Mouse (Mus musculus) hindbrain, postnatal 0 days (tissue): ENCODE results near the gene Apaf1. TPM values are rescaled to one million over a fixed set of nuclear protein-coding genes. Genes with fewer than 3 reads are reported as not detected.

Experiments
- ATAC-seq: fragments of 200-750 bp; cut with Nextera tagmentation; 2 replicates; pipeline ENCODE4 v1.8.0; 2017; ENCODE audit warnings: mild to moderate bottlenecking, moderate TSS enrichment, moderate library complexity
- DNase-seq: peaks from one replicate; pipeline ENCODE4 v3.0.0-alpha.2; 2015; ENCODE audit warnings: low spot score
- H3K27ac ChIP-seq: fragments of 300-500 bp; sonication (generic); 2 replicates; pipeline ENCODE4 v1.5.1; 2014; ENCODE audit warnings: mild to moderate bottlenecking
- H3K27me3 ChIP-seq: fragments of 300-500 bp; sonication (generic); 2 replicates; pipeline ENCODE4 v1.6.1; 2014; ENCODE audit warnings: low read length, mixed read lengths; ENCODE audit not compliant: insufficient read depth
- H3K36me3 ChIP-seq: fragments of 300-500 bp; sonication (generic); 2 replicates; pipeline ENCODE4 v1.6.1; 2014; ENCODE audit warnings: low read length, mixed read lengths; ENCODE audit not compliant: insufficient read depth
- H3K4me1 ChIP-seq: fragments of 300-500 bp; sonication (generic); 2 replicates; pipeline ENCODE4 v1.6.1; 2014; ENCODE audit warnings: antibody characterized with exemption, low read length, mixed read lengths; ENCODE audit not compliant: insufficient read depth
- H3K4me2 ChIP-seq: fragments of 300-500 bp; sonication (generic); 2 replicates; pipeline ENCODE4 v1.6.1; 2014; ENCODE audit warnings: low read depth, mild to moderate bottlenecking, low read length, moderate library complexity, mixed read lengths
- H3K4me3 ChIP-seq: fragments of 300-500 bp; sonication (generic); 2 replicates; pipeline ENCODE4 v1.5.1; 2014; ENCODE audit warnings: low read length
- H3K9ac ChIP-seq: fragments of 300-500 bp; sonication (generic); replicated peaks from 2 replicates; pipeline ENCODE4 v1.6.1; 2014; ENCODE audit warnings: mild to moderate bottlenecking, low read length, moderate library complexity, mixed read lengths
- H3K9me3 ChIP-seq: fragments of 300-500 bp; sonication (generic); 2 replicates; pipeline ENCODE4 v1.6.1; 2016; ENCODE audit warnings: low read length, mixed read lengths
- CTCF ChIP-seq: IDR thresholded peaks from 2 replicates; pipeline ENCODE4 v1.5.1; 2016; ENCODE audit warnings: antibody characterized with exemption, control low read depth, low read depth
- WGBS: fragments of 180-500 bp; shearing (Covaris S2); extraction: QIAGEN DNeasy Blood & Tissue Kit; methylation state at CpG from one replicate; pipeline ENCODE4 v1.1.7; 2014; 5-methylcytosine and 5-hydroxymethylcytosine counted together
- polyA plus RNA-seq: library from polyadenylated mRNA; unstranded; fragments of >200 nt; fragmentation: Nextera tagmentation; extraction: Ambion mirVana; gene quantifications from 2 replicates; pipeline ENCODE4 v1.2.1, GENCODE M21; 2015
- total RNA-seq: library from RNA; depleted of rRNA; stranded (reverse); fragments of >200 nt; gene quantifications from 2 replicates; pipeline ENCODE4 v1.2.3, GENCODE M21; 2014

Gene Apaf1
- total and polyA plus RNA-seq, 2 experiments from 2014 or later: 13.8 to 38.9 TPM

DNA sequence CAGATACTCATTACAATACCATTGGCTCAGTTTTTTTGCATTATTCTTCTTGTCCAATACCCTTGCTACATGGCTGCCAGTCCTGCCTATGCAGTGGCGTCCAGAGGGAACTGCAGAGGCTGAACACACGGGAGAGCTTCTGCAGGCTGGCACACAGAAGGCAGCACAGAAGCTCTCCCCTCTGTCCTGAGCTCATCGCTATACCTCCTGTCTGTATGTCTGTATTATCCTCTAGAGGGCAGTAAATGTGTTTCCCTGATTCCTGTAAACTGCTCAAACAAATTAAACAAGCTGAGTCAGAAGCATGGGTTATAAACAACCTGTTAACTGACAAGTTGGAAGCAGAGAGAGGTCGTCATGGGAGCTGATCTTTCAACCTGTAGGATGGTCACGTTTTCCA lies 21.8 kb downstream of the Apaf1 start:
- WGBS: 26% methylated on average over 5 of the region's 5 CpGs
- Histone ChIP-seq H3K27me3 (no peaks in the 10 kb centered on the region), H3K9me3 (no peaks in the 10 kb centered on the region), H3K27ac (no peak overlapping the region), H3K4me1 (no peaks in the 10 kb centered on the region), H3K4me2 (no peak overlapping the region), H3K9ac (no peak overlapping the region), H3K36me3 (peaks cover 13% of the 10 kb centered on the region; the same call in 1 of the 2 replicates), H3K4me3 (no peak overlapping the region)
- peak; percentile 71 for ATAC-seq
- peak; percentile 35 for DNase-seq
- TF ChIP-seq CTCF: peak; percentile 59

GRCm38 (mm10) chr10:91052734-91053133 lies 29.8 kb downstream of the Apaf1 start:
- Histone ChIP-seq H3K27ac (no peak overlapping the region), H3K9me3 (no peaks in the 10 kb centered on the region), H3K4me1 (no peaks in the 10 kb centered on the region), H3K4me3 (no peak overlapping the region), H3K36me3 (peaks cover 23% of the 10 kb centered on the region; the same call in 1 of the 2 replicates), H3K4me2 (no peak overlapping the region), H3K9ac (no peak overlapping the region), H3K27me3 (no peaks in the 10 kb centered on the region)
- DNase-seq (no peak), ATAC-seq (no peak)
- no peak for TF ChIP-seq CTCF

DNA sequence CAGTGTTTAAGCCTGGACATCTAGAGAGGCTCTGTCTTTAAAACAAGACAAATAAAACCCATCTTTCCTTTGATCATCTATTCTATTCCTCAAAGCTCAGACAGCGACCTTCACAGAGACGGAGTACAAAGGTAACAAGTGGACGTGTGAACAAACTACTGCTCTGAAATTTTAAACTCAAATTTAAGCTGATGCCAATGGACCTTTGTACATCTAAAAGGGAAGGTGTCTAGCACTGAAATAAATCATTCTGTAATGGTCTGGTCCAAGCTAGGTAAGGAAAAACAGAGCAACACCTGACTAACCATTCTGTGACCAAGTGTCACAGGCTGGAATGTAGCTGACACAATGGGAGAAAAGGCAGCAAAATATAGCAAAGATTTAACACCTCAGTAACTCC lies 31.4 kb downstream of the Apaf1 start:
- H3K36me3 ChIP-seq: peaks cover 27% of the 10 kb centered on the region; the same call in 1 of the 2 replicates
- WGBS: 91% methylated on average over 3 of the region's 3 CpGs

GRCm38 (mm10) chr10:91049696-91050095 lies 32.9 kb downstream of the Apaf1 start:
- WGBS: 81% methylated on average over 4 of the region's 4 CpGs
- no peak for TF ChIP-seq CTCF
- Histone ChIP-seq H3K9ac (no peak overlapping the region), H3K4me1 (no peaks in the 10 kb centered on the region), H3K27me3 (no peaks in the 10 kb centered on the region), H3K9me3 (no peaks in the 10 kb centered on the region), H3K4me2 (no peak overlapping the region), H3K36me3 (peaks cover 27% of the 10 kb centered on the region; the same call in 1 of the 2 replicates), H3K4me3 (no peak overlapping the region), H3K27ac (no peak overlapping the region)
- ATAC-seq: no peak
- DNase-seq: no peak

More for the DNA sequence above, 31.4 kb downstream of the Apaf1 start:
- Histone ChIP-seq H3K4me3 (no peak overlapping the region), H3K4me1 (no peaks in the 10 kb centered on the region), H3K4me2 (no peak overlapping the region), H3K27ac (no peak overlapping the region), H3K9me3 (no peaks in the 10 kb centered on the region), H3K9ac (no peak overlapping the region), H3K27me3 (no peaks in the 10 kb centered on the region)
- DNase-seq (no peak), ATAC-seq (no peak)
- no peak for TF ChIP-seq CTCF

GRCm38 (mm10) chr10:91033942-91034341 lies 48.6 kb downstream of the Apaf1 start:
- H3K4me2 ChIP-seq: no peak overlapping the region
- 21% methylated on average over 8 of the region's 8 CpGs for WGBS
- peaks cover 5% of the 10 kb centered on the region for H3K36me3 ChIP-seq
- no peak overlapping the region for H3K4me3 ChIP-seq
- no peaks in the 10 kb centered on the region for H3K9me3 ChIP-seq
- peak; percentile 79 for ATAC-seq
- TF ChIP-seq CTCF: peak; percentile 94
- DNase-seq: peak; percentile 85
- no peak overlapping the region for H3K9ac ChIP-seq
- no peaks in the 10 kb centered on the region for H3K27me3 ChIP-seq
- no peaks in the 10 kb centered on the region for H3K4me1 ChIP-seq
- H3K27ac ChIP-seq: no peak overlapping the region

DNA sequence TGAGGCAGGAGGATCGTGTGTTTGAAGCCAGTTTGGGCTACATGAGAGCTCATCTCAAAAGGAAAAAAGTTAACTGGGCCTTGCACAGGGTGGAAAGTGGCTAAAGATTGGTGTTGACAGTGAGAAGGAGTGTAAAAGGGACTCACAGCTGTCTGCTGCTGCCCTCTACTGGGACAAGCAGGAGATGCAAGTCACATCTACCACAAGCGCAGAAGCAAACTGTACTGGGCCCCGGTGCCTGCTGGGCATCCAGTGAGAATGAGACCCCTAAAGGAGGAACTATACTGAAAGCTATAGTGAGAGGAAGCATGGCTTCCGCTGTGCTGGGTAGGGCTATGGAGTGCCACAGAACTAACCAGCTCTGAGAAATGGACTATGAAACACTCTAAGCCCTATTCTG lies 50.2 kb downstream of the Apaf1 start:
- Histone ChIP-seq H3K9me3 (no peaks in the 10 kb centered on the region), H3K36me3 (peaks cover 3% of the 10 kb centered on the region; the same call in 1 of the 2 replicates), H3K4me2 (no peak overlapping the region), H3K4me1 (no peaks in the 10 kb centered on the region), H3K27me3 (no peaks in the 10 kb centered on the region), H3K27ac (no peak overlapping the region), H3K9ac (no peak overlapping the region), H3K4me3 (no peak overlapping the region)
- peak; percentile 88 for DNase-seq
- peak; percentile 96 for TF ChIP-seq CTCF
- 13% methylated on average over 4 of the region's 4 CpGs for WGBS
- ATAC-seq: peak; percentile 83

DNA sequence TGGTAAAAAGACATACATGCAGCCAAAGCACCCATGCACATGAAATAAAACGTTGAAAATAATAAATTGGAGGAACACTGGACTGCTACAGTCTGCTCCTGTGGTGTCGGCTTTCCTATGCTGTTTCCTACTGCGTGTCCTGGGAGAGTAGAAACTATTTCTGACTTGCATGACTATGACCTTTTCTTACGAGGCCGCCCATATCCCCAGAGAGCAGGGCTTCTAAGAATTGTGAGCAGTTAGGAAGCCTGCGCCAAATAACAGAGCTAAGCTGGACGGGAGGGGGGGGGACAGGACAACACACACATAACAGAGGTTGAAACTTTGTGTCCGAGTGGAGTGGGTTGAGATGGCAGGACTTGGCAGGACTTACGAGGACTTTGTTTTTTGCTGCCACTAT lies 51.4 kb downstream of the Apaf1 start:
- no peaks in the 10 kb centered on the region for H3K27me3 ChIP-seq
- no peak for ATAC-seq
- H3K4me3 ChIP-seq: no peak overlapping the region
- DNase-seq: no peak
- H3K4me2 ChIP-seq: no peak overlapping the region
- H3K9me3 ChIP-seq: no peaks in the 10 kb centered on the region
- no peak overlapping the region for H3K27ac ChIP-seq
- no peaks in the 10 kb centered on the region for H3K4me1 ChIP-seq
- H3K9ac ChIP-seq: no peak overlapping the region
- peaks cover 3% of the 10 kb centered on the region; the same call in 1 of the 2 replicates for H3K36me3 ChIP-seq
- 83% methylated on average over 9 of the region's 9 CpGs for WGBS
- TF ChIP-seq CTCF: no peak
